Mouse (Mus musculus) ovary, postnatal 36 days (tissue): Measurements from ENCODE around the gene Frat2.

Experiments used
- DNase-seq: peaks from one replicate; pipeline ENCODE4 v3.0.0; 2022; ENCODE audit warnings: low spot score, mixed read lengths

Frat2 gene

GRCm38 (mm10) chr19:41844345-41844744 lies 3.6 kb downstream of the Frat2 start:
- DNase-seq = no peak

- DNase-seq = no peak
Measured at GRCm38 (mm10) chr19:41842706-41843105, 5.2 kb downstream of the Frat2 start.

DNA sequence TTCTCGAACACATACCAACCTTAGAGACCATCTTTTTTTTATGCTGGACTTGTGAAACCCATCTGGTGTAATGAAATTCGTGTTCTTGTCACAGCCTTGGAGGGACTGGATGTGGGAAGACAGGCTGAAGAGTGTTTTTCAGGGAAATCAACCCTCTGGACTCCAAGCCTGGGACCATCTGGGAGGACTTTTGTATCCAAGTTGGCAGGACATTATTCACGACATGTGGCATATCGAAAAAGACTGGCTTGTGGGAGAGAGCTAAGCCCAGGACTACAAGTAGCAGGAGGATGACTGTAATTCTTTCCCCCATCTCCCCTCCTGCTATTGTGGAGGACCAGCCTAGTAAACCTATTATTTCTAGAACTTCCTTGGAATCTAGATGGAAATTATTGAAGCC lies 5.7 kb downstream of the Frat2 start:
- DNase-seq = no peak

DNA sequence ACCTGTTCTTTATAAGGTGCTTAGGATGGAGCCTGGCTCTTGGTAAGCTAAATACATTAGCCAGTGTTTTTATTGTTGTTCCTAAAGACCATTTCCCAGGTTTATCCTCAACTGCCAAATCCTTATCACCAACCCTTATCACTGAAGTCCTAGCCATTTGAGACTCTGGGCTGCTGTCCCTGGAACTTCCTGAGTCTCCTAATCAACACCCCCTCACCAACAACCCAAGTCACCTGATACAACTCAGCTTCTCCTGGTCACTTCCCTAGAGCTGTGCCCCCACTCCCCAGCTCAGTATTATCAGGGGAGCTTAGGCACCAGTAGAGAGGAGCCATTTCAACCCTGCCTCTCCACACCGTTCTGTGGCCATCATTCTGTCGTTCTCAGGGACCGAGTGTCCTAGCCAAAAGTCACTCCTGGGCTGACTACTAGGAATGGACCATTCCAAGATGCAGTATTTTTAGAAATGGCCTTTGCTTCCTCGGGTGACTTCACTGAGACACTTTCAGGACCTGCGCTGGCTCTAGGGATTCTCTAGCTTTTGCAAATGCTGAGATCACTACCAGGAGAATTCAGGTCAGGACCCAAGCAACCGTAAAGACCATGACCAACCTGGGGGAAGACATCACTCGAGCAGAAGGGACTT lies 6.7 kb downstream of the Frat2 start:
- DNase-seq = no peak

DNA sequence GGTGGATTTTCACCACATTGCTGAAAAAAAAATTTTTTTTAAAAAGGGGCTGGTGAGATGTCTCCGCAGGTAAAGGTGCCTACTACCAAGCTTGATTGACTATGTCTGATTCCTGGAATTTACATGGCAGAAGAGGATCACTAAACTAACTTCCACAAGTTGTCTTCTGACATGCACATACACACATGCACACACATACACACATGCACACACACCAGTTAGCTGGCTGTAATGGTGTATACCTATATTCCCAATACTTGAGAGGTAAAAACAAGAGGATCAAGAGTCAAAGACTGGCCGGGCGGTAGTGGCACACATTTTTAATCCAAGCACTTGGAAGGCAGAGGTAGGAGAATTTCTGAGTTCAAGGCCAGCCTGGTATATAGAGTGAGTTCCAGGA lies 8.2 kb downstream of the Frat2 start:
- no peak for DNase-seq

DNA sequence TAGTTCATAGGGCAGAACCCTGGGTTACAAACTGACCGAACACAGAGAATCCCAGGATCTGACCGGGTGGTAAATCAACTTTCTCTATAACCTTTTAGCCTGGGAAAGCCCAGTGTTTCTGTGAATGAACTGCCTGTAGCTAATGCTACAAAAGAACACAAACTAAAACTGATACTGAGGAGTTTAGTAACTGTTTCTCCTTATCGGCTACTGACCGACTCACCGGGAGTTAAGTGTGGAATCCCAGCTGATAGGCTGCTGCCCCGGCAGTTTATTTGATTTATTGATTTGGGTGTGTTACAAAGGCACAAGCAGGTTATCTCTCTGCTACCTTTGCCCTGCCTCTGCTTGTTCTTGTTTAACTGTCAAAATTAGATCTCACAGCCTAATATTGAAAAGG lies 9.1 kb downstream of the Frat2 start:
- no peak for DNase-seq

DNA sequence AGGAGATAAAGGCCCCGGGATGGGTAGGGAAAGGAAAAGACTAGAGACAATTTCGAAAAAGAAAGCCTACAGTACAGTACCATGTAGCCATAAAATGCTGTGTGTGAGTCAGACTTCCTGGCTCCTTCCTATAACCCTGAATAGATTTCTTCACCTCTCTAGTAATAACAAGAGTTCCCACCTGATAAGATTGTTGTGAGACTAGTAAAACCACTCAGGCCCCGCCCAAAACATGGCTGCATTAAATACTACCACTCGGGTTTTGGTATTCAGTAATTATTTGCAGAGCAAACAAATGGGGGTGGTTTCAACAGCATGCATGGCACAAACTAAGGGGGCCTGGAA lies 10.0 kb downstream of the Frat2 start:
- no peak for DNase-seq

GRCm38 (mm10) chr19:41837194-41837916 lies 10.6 kb downstream of the Frat2 start:
- DNase-seq = no peak

GRCm38 (mm10) chr19:41836719-41837118 lies 11.2 kb downstream of the Frat2 start:
- DNase-seq = no peak

GRCm38 (mm10) chr19:41835816-41836215 lies 12.1 kb downstream of the Frat2 start:
- peak; percentile 40 for DNase-seq

- DNase-seq = no peak
Measured at GRCm38 (mm10) chr19:41835407-41835806, 12.5 kb downstream of the Frat2 start.

DNA sequence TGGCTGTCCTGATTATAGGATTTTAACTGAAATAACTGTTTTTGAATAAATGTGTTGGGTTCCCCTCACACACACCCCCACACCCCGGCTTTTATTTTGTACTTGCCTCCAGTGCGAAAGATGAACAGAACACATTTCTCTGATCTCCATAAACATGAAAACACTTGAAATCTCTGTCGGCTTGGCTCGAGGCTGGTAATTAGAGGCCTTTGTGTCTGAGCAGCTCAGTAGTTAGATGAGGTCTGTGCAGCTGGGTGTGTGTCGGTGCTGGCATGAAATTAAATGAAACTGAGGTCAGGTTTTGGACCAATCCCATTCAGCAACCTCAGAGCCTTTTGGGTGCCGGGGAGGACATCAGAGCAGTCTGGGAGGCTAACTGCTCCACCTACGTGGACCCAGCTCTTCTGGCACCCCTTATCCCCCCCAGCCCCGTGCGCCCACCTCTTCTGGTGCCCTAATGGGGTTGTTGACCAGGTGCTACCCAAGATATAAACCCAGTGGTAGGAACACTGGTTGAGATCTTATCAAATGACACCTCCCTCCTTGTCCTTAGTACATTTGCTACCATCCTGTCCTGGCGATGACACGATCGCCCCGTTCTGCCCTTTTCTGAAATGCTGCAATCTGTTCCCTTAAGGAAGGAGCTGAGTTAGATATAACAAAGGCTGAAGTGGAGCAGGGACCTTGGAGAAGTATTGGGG lies 15.3 kb downstream of the Frat2 start:
- no peak for DNase-seq

DNA sequence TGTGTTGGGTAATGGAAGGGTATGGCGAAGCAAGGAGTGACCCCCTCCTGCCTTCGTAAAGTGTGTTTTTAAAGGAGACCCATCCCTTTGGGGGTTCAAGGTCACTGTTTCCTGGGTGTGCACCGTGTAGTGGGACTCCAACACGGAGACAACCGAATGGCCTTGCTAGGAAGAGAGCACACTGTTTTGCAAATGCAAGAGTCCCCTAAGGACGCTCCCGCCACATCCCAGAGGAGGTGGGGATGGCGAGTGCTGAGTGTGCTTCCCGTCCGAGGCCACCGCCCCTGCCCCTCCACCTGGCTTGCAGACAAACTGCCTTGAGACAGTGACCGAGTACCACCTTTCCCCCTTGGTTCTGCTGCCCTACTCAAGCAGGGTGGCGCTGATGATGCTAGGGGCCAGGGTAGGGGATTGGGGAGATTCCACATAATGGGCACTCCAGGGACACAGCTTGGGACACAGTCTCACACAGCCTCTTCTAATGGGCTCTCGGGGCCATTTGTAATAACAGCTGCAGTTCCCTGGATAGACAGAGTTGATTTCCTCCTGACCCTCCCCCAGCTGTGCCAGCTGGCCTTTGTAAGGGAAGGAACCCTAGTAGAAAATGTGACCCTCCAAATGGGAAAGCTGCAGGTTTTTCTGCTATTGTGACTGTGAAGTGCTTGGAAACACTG lies 16.1 kb downstream of the Frat2 start:
- peak; percentile 10 for DNase-seq

DNA sequence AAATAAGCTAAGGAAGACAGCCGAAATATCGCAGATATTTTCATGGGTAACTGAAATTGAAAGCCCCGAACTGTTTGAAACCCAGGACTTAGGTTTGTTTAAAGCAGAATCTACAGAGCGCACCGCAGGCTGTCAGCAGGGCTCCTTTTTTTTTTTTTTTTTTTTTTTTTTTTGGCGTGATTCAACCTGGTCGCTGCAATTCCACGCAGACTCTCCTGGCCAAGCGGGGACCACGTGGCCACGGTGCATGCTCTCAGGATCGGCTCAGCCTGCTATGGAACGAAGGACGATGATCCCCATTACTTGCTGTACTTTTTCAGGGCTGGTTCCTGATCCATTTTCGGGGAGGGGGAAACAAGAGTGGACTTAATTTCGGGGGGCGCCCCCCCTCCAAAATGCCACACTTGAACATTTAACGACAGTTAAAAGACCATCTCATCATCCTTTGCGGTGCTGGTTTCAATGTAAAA lies 16.8 kb downstream of the Frat2 start:
- peak; percentile 17 for DNase-seq

DNA sequence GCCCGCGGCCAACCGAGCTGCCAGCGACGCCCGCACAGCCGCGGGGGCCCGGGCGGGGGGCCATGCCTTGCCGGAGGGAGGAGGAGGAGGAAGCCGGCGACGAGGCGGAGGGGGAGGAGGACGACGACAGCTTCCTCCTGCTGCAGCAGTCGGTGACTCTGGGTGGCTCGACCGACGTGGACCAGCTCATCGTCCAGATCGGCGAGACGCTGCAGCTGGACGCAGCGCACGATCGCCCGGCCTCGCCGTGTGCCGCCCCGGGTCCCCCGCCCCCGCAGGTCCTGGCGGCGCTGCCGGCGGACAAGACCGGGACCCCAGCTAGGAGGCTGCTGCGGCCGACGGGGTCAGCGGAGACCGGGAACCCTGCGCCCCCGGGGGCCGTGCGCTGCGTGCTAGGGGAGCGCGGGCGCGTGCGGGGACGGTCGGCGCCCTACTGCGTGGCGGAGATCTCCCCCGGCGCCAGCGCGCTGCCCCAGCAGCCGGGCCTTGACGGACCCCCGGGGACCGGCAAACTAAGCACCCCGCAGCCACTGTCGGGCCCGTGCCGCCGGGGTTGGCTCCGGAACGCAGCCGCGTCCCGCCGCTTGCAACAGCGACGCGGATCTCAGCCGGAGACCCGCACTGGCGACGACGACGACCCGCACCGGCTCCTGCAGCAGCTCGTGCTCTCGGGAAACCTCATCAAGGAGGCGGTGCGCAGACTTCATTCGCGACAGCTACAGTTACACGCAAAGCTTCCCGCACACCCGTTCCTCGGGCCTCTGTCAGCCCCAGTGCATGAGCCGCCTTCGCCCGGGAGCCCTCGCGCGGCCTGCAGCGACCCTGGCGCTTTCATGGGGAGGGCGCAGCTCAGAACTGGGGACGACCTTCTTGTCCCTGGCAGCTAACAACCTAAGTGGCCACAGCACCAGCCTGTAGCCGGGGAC lies 17.6 kb downstream of the Frat2 start:
- DNase-seq = peak; percentile 51

GRCm38 (mm10) chr19:41829381-41830105 lies 18.4 kb downstream of the Frat2 start, which contains the start of gene Frat1:
Frat1 (plus strand) TSS chr19:41829970.
- DNase-seq = peak; percentile 87

- DNase-seq = no peak
Measured at GRCm38 (mm10) chr19:41828941-41829340, 19.0 kb downstream of the Frat2 start.

DNA sequence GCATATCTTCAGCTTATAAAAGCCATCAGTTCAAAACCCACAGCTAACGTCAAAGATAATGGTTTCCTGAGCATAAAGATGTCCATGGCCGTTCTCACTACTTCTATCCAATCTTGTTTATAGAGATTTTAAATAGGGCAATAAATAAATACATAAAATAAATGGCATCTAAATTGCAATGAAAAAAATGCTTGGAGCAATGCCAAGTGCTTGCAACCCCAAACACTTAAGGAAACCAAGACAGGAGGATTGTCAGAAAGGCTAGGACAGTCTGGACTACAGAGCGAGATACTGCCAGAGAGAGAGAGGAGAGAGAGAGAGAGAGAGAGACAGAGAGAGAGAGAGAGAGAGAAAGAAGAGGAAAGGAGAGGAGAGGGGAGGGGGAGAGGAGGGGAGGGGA lies 21.4 kb downstream of the Frat2 start:
- DNase-seq = no peak

DNA sequence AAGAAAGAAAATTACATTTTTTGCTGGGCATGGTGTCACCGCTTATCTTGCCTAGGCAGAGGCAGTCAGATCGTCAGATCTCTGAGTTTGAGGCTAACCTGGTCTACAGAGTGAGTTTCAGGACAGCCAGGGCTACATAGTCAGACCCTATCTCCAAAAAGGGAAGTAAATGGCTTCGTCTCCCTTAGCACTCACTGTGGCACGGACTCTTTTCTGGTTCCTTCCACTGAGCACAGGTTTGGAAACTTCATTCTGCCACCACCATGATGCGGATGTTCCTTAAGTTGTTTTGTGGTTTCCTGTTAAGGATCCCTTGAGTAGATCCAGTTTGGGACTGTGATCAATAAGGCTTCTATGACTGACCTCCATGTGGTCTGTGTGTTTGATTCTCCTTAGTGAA lies 23.0 kb downstream of the Frat2 start:
- DNase-seq = no peak

DNA sequence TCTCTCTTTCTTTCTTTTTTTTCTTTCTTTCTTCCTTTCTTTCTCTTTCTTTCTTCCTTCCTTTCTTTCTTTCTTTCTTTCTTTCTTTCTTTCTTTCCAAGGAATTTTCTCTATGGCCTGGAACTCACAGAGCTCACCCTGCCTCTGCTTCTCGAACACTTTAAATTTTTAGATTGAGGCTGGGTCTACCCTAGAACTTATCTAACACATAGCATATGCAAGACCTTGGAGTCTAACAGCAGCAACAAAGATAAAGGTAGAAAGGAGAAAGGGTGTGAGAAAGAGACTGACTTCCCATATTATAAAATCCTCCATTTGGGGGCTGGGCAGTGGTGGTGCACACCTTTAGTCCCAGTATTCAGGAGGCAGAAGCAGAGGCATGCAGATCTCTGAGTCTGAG lies 25.3 kb downstream of the Frat2 start:
- DNase-seq = no peak

GRCm38 (mm10) chr19:41821436-41821835 lies 26.5 kb downstream of the Frat2 start:
- DNase-seq = no peak
